In the genomic region with DNA sequence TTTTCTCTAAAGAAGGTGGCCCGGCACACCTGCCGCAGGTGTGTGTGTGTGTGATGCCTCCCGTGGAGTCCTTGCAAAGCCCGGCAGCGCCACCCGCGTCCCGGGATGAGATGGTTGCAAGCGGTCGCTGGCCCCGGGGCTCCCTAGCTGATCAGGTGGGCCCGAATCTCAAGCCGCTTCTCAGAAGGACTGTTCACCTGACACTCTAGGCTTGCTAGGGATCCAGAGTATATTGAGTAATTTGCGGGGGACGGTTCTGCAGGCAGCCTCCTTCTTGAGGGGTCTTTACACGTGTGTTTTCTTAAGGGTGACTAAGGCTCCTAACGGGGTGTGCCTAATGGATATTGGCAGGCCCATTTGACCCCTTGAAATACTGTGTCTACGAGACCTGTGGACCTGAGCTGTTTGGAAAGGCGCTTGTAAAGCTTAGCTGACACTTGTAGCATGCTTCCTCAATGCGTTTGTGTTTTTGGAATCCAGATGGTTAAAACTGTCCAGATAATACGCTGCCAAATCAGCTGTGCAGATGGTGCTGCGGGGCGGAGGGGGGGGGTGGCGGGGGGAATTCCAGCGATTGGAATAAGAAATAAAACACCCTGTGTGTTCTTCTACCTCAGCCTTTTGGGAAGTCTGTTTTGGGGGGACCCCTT, we compare ENCODE assay signal across 8 mouse cellular contexts. TPM values are rescaled to one million over a fixed set of nuclear protein-coding genes. Genes with fewer than 3 reads are reported as not detected.
A peak's percentile ranks its signal among the peaks of the same experiment; 100 is the strongest.
DNase-seq lines count a peak whose midpoint lies in the region; ATAC-seq lines count a peak whose summit lies in the region.

No protein-coding gene starts in this region.

- peak; percentile 41 for DNase-seq in Muller cell, postnatal 12 days (ENCODE audit: inconsistent ontology term)
- DNase-seq in layer of hippocampus, adult 9-11 months = no peak

- no peak overlapping the region for H3K27ac ChIP-seq in forebrain, embryonic 15.5 days (replicated peaks)
- H3K27ac ChIP-seq in hindbrain, embryonic 13.5 days = no peak overlapping the region
- peak overlapping the region; percentile 89 for H3K27ac ChIP-seq in limb, embryonic 15.5 days
- no peak overlapping the region; the same call in 1 of the 2 replicates for H3K27ac ChIP-seq in midbrain, embryonic 16.5 days (ENCODE audit: low read length)
- H3K27ac ChIP-seq in stomach, embryonic 14.5 days (ENCODE audit: low read length) = peak overlapping the region; percentile 72; the same call in 1 of the 2 replicates

- H3K4me2 ChIP-seq in forebrain, embryonic 15.5 days (replicated peaks) = peak overlapping the region; percentile 97
- peak overlapping the region; percentile 97 for H3K4me2 ChIP-seq in hindbrain, embryonic 13.5 days
- peak overlapping the region; percentile 71 for H3K4me2 ChIP-seq in limb, embryonic 15.5 days
- peak overlapping the region; percentile 73 for H3K4me2 ChIP-seq in midbrain, embryonic 16.5 days (ENCODE audit: low read length)
- H3K4me2 ChIP-seq in stomach, embryonic 14.5 days (replicated peaks; ENCODE audit: low read depth, low read length) = peak overlapping the region; percentile 89

- ATAC-seq in cerebellum, adult (ENCODE audit: insufficient number of reproducible peaks, low FRiP score, low TSS enrichment) = 0 out of 2 replicates have a peak, but pooled peaks have one; percentile 2
- no peak; the same call in 1 of the 2 replicates for ATAC-seq in forebrain, embryonic 15.5 days (replicated peaks)
- ATAC-seq in hindbrain, embryonic 13.5 days (ENCODE audit: low FRiP score) = peak; percentile 2; the same call in 1 of the 2 replicates
- no peak for ATAC-seq in limb, embryonic 15.5 days (ENCODE audit: insufficient number of reproducible peaks, low FRiP score, low TSS enrichment, low read depth)
- ATAC-seq in midbrain, embryonic 16.5 days = peak; percentile 63
- no peak for ATAC-seq in stomach, embryonic 14.5 days (ENCODE audit: insufficient number of reproducible peaks, insufficient read depth, low FRiP score, low read depth)

- H3K4me1 ChIP-seq in forebrain, embryonic 15.5 days = peaks cover 23% of the 10 kb centered on the region
- peaks cover 44% of the 10 kb centered on the region for H3K4me1 ChIP-seq in hindbrain, embryonic 13.5 days (replicated peaks)
- peaks cover 44% of the 10 kb centered on the region for H3K4me1 ChIP-seq in limb, embryonic 15.5 days
- peaks cover 15% of the 10 kb centered on the region for H3K4me1 ChIP-seq in midbrain, embryonic 16.5 days (ENCODE audit: control insufficient read depth, insufficient read depth, low read length)
- peaks cover 29% of the 10 kb centered on the region for H3K4me1 ChIP-seq in stomach, embryonic 14.5 days (ENCODE audit: control insufficient read depth, insufficient read depth, low read length)

- no peaks in the 10 kb centered on the region for H3K9me3 ChIP-seq in forebrain, embryonic 15.5 days
- H3K9me3 ChIP-seq in hindbrain, embryonic 13.5 days = no peaks in the 10 kb centered on the region
- H3K9me3 ChIP-seq in limb, embryonic 15.5 days = no peaks in the 10 kb centered on the region
- H3K9me3 ChIP-seq in midbrain, embryonic 16.5 days (replicated peaks; ENCODE audit: control insufficient read depth, low read length, poor library complexity, severe bottlenecking) = no peaks in the 10 kb centered on the region
- H3K9me3 ChIP-seq in stomach, embryonic 14.5 days (ENCODE audit: control insufficient read depth, low read depth, low read length) = no peaks in the 10 kb centered on the region

- WGBS in forebrain, embryonic 15.5 days = 7% methylated on average over 25 of the region's 25 CpGs
- WGBS in hindbrain, embryonic 13.5 days = 4% methylated on average over 25 of the region's 25 CpGs
- 0% methylated on average over 25 of the region's 25 CpGs for WGBS in limb, embryonic 15.5 days
- 3% methylated on average over 25 of the region's 25 CpGs for WGBS in midbrain, embryonic 16.5 days
- 2% methylated on average over 25 of the region's 25 CpGs for WGBS in stomach, embryonic 14.5 days

- H3K9ac ChIP-seq in forebrain, embryonic 15.5 days (replicated peaks) = peak overlapping the region; percentile 72
- H3K9ac ChIP-seq in hindbrain, embryonic 13.5 days = peak overlapping the region; percentile 84
- peak overlapping the region; percentile 84 for H3K9ac ChIP-seq in limb, embryonic 15.5 days
- H3K9ac ChIP-seq in midbrain, embryonic 16.5 days (ENCODE audit: low read depth, low read length) = peak overlapping the region; percentile 80
- H3K9ac ChIP-seq in stomach, embryonic 14.5 days (replicated peaks; ENCODE audit: low read depth, low read length) = peak overlapping the region; percentile 37; the same call in 1 of the 2 replicates

- peak overlapping the region; percentile 70 for H3K4me3 ChIP-seq in forebrain, embryonic 15.5 days
- peak overlapping the region; percentile 69 for H3K4me3 ChIP-seq in hindbrain, embryonic 13.5 days
- peak overlapping the region; percentile 82 for H3K4me3 ChIP-seq in limb, embryonic 15.5 days
- peak overlapping the region; percentile 54 for H3K4me3 ChIP-seq in midbrain, embryonic 16.5 days (ENCODE audit: low read depth, low read length)
- H3K4me3 ChIP-seq in stomach, embryonic 14.5 days (ENCODE audit: low read depth, low read length) = peak overlapping the region; percentile 85

- H3K36me3 ChIP-seq in forebrain, embryonic 15.5 days = no peaks in the 10 kb centered on the region
- no peaks in the 10 kb centered on the region for H3K36me3 ChIP-seq in hindbrain, embryonic 13.5 days
- H3K36me3 ChIP-seq in limb, embryonic 15.5 days = no peaks in the 10 kb centered on the region
- no peaks in the 10 kb centered on the region for H3K36me3 ChIP-seq in midbrain, embryonic 16.5 days (ENCODE audit: control insufficient read depth, insufficient read depth, low read length)
- 0 out of 2 replicates have a peak, but pooled peaks cover 4% of the 10 kb centered on the region for H3K36me3 ChIP-seq in stomach, embryonic 14.5 days (ENCODE audit: control insufficient read depth, insufficient read depth, low read length)

- no peaks in the 10 kb centered on the region for H3K27me3 ChIP-seq in forebrain, embryonic 15.5 days
- peaks cover 14% of the 10 kb centered on the region for H3K27me3 ChIP-seq in hindbrain, embryonic 13.5 days
- H3K27me3 ChIP-seq in limb, embryonic 15.5 days = no peaks in the 10 kb centered on the region
- no peaks in the 10 kb centered on the region; the same call in 1 of the 2 replicates for H3K27me3 ChIP-seq in midbrain, embryonic 16.5 days (ENCODE audit: control insufficient read depth, insufficient read depth, low read depth, low read length)
- no peaks in the 10 kb centered on the region for H3K27me3 ChIP-seq in stomach, embryonic 14.5 days (ENCODE audit: control insufficient read depth, insufficient read depth, low read length)

RNA-seq across cellular contexts. Expression of gene Mylip, which starts 0.9 kb away (rescaled TPM):
- 4.0 and 5.2 TPM in 2 replicates for polyA plus RNA-seq in forebrain, embryonic 15.5 days (2015; fragmentation: Nextera tagmentation; extraction: Ambion mirVana)
- polyA plus RNA-seq in hindbrain, embryonic 13.5 days (2015; fragmentation: Nextera tagmentation; extraction: Ambion mirVana) = 6.7 and 7.9 TPM in 2 replicates
- polyA plus RNA-seq in limb, embryonic 15.5 days (2015; fragmentation: Nextera tagmentation; extraction: Ambion mirVana) = 27.4 and 28.2 TPM in 2 replicates
- polyA plus RNA-seq in midbrain, embryonic 16.5 days (2015; fragmentation: Nextera tagmentation; extraction: Ambion mirVana) = 5.6 and 6.6 TPM in 2 replicates
- polyA plus RNA-seq in stomach, embryonic 14.5 days (2014; fragmentation: Nextera tagmentation; extraction: Ambion mirVana) = 9.7 and 10.0 TPM in 2 replicates

Comparison
In these comparisons a context has a peak if more than half of its experiments do, and no peak if none do; other contexts are left out.
1. ATAC-seq: peak in cerebellum, adult (single experiment), hindbrain, embryonic 13.5 days (single experiment) and midbrain, embryonic 16.5 days (single experiment); none in forebrain, embryonic 15.5 days (single experiment), limb, embryonic 15.5 days (single experiment) and stomach, embryonic 14.5 days (single experiment).
2. H3K27ac ChIP-seq: peak in limb, embryonic 15.5 days (single experiment) and stomach, embryonic 14.5 days (single experiment); none in forebrain, embryonic 15.5 days (single experiment), hindbrain, embryonic 13.5 days (single experiment) and midbrain, embryonic 16.5 days (single experiment).
3. Peak in every context shown above with its lines, with median percentiles within 50 percentile points of each other: H3K4me2 ChIP-seq, H3K4me3 ChIP-seq and H3K9ac ChIP-seq.